Mouse (Mus musculus): Measurements from ENCODE around the gene Thap7. TPM values are rescaled to one million over a fixed set of nuclear protein-coding genes. Genes with fewer than 3 reads are reported as not detected.
"Not testable (repeated sequence)": the region's sequence is repeated elsewhere in the genome, so short reads cannot be mapped to it uniquely, and the experiment has no call there.

Thap7 gene
- total RNA-seq, 2 experiments from 2014 or later, result 17.5 to 20.9 TPM

DNA sequence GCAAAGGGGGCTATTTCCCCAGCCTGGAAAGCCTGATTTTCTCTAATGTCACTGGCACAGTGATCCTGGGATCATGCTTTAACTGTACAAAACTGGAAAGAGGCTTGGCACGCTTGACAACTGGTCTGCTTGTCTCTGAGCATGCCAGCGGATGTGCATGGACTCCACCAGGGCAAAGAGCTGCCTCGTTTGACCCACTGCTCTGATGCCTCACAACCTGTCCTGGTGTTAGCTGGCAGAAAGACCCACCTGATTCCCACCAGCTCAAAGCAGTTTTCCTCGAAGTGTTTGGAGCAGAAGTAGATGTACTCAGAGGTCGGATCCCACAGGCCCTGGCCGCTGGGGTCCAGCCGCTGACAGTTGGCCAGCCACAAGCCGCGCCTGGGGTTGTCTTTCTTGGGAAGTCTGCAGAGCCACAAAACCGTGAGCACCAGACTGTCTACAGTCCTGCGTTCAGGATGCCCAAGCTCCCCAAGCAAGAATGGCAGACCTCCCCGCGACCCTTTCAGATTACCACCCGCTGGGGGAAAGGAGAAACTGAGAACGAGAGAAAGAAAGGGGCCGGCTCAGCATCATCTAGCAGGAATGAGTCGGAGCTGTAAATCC, 852 bp downstream of the Thap7 start:
- DNase-seq, result peak; percentile 34

DNA sequence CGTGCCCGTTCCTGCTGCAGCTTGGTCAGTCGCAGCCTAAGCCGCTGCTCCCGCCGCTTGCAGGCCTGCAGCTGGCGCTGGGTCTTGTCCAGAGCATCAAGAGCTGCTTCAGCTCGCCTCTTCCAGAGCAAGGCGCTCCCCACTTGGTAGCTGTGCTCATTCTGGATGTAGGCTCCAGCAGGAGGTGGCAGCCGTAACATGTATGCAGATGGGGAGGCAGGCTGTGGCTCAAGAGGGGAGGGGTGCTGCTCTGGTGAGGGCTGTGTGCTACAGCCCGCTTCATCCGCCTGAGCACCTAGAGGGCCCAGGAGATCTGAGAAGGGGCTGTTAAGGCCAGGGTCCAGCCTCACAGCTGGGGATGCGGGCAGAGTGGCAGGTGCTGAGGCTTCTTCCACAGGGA, 2.7 kb downstream of the Thap7 start:
- no peak for DNase-seq

DNA sequence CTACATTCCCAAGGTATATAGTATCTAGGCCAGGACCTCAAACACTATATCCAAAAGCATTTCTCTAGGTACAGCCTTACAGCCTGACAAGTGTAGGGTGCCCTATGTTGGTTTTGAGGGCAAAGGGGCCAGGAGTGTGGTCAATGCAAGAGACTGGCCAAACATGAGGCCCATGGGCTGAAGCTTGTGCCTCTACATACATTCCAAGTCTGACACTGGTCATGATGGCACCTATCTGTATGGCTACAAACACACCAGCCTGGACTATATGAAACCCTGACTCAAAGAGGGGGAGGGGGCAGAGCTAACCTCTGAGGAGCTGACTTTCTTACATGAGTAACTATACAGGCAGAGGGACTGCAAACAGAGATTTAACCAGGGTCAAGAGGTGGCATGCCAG, 3.3 kb downstream of the Thap7 start:
- DNase-seq, result no peak

DNA sequence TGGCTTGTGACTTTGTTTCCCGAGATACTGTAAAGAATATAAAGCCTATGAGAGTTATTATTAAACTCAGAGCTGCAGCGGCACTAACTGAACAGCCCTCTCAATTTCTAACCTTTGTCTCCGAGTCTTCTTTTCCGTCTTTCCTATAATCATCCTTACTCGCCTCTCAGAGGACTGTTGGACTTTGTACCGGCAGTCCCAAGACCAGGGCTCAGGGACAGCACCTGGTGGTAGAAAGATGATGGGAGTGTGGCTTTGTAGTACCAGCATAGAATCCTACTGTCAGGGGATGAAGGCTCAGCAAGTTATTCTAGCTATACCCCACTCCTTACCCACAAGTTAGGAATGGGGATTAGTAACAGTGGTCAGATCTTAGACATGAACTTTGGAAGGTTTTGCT, 4.7 kb downstream of the Thap7 start:
- DNase-seq, result no peak

DNA sequence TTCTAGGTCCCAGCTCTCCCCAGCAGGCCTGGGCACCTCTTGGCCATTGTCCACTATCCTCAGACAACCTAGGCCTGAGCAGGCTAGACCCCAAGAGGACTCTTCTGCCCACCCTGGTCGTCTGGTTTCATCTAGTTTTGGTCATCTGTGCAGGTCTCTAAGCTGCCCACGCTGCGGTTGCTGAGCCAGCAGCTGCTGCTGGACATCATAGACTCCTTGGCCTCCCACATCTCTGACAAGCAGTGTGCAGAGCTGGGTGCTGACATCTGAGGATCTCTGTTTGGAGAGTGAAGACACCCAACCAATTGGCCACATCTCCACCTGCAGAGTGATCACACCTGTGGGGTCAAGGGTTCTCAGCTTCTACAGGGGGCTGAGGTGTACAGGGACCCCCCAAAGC, 5.4 kb downstream of the Thap7 start:
- no peak for DNase-seq

DNA sequence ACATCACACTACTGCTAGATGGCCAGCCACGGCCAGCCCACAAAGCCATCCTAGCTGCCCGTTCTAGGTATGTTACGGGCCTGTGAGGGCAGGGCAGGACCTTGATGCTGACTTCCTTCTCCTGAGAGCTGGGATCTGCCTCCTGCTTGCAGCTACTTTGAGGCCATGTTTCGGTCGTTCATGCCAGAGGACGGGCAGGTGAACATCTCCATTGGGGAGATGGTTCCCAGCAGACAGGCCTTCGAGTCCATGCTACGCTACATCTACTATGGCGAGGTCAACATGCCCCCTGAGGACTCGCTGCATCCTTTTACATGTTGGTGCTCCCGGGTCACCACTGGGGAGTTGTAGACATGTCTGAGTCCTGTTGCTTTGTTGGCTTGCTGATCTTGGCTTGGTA, 6.8 kb downstream of the Thap7 start:
- DNase-seq, result no peak

DNA sequence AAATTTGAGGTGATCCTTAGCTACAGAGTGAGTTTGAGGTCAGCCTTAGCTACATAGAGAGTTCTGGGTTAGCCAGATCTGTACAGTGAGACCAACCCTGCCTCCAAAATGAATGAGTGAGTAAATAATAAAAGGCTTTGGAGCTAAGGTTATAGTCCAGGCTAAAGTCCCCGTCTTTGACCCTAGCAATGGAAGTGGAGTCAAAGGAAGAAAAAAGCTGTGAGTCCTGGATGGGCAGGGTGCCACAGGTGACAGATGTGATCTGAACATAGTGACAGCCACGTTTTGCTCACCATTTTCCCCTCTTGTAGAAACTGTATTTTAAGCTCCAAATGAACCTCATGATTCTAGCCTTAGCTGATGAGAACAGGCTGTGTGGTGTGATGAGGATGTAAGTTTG, 12.0 kb downstream of the Thap7 start:
- DNase-seq, result no peak

DNA sequence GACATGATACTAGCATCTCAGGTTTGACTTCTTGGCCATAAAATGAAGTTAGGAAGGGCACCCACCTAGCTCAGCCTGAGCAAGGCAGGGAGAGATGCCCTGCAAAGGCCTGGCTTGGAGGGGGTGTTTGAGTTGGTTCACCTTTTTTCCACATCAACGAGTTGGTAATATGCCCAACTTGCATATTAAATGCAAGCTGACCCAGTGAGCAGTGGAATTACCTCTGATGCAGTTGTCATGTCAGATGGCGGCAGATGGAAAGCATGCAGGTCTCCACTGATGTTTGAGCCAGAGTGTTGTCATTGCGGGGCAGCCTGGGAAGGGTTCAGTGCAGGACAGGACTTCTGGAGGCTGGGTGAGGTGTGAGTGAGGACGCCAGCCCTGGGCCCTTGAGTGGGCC, 19.5 kb downstream of the Thap7 start:
- DNase-seq, result no peak

DNA sequence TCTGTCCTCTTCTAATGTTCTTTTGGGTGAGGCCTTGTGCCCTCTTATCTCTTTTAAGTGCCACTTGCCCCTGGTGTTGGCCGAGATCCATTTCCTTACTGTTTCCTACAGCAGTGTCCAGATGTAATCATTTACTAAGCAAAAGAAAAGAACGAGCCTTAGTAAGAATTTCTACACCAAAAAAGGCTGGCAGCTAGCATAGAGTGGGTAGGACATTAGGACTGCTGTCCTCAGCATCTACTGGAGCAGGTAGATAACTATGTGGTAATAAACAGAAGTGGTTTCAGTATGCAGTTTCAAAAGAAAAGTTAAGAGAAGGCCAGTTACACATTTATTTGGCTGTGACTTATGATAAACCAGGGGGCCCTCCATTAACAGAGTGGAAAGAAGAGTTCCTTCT, 20.2 kb downstream of the Thap7 start:
- DNase-seq, result no peak

DNA sequence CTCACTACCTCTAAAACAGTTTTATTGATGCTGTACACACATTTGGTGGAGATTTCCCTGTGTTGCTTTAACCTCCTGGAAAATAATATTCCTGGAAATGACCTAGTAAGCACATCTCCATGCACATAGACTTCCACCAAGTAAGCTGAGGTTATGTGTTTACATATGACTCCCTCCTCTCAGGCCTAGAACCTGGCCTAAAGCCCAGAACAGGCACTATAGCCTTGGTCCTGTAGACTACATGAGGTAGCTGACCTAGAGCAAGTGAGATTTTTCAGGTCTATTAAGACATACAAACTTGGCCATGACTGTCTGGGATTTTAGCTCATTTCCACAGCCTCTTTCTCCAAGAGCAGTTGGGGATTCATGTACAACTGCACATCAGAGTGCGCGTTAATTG, 20.8 kb downstream of the Thap7 start:
- DNase-seq, result no peak

DNA sequence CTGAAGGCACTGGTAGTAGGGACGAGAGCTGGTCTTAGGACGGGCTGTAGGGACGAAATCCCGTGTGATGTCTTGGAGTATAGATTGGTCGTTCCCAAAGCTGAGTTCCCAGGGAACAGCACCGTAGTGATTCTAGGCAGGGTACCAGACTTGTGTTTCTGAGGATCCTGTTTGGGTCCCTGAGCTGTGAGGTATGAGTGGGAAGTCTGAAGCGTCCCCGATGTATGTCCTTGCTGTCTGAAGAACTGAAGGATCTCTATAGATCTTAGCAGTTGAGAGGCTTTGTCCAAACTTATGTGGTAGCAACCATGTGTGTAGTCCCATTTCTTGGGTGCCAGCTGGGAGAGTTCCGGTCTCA, 21.7 kb downstream of the Thap7 start:
- DNase-seq, result no peak

DNA sequence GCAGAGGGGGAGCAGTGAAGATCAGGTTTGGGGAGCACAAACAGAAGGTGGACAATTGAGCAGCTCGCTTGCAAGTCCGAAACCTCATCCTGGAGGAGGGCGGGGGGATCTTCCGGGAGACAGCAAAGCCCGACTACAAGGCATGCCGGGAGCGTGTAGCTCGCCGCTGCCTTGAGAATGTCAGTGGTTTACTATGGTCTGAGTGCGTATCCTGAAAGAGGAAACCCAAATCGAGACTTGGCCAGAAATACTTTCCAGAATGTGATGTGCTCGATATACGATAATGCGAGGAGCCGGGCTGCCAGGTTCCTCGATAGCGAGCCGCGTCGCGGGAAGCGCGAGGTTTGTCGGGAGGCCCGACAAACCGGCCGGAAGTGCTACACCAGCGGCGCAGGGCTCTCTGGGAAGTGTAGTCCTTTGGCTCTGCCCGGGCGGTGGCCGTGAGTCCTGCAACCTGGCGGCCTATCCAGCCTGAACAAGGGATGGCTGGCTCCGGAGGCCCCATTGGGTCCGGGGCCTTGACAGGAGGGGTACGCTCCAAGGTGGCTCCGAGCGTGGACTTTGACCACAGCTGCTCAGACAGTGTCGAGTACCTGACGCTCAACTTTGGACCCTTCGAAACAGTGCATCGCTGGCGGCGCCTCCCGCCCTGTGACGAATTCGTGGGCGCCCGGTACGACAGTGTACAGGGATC, 22.2 kb downstream of the Thap7 start, which contains the start of gene Lztr1:
TSS of gene Lztr1 (plus strand) at position 143 of the 694 bp plus-strand sequence.
- peak; percentile 89 for DNase-seq

DNA sequence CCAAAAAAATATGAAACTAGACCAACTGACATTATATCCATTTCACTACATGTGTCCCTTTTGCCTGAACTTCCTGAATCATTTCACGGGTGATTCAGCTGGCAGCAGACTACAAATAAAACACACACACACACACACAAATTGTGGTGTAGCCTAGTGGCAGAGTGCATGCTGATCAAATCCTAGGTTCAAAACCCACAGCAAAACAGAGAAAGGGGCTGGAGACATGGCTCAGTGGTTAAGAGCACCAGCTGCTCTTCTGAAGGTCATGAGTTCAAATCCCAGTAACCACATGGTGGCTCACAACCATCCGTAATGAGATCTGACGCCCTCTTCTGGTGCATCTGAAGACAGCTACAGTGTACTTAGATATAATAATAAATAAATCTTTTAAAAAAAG, 22.9 kb downstream of the Thap7 start:
- DNase-seq, result not testable (repeated sequence)

DNA sequence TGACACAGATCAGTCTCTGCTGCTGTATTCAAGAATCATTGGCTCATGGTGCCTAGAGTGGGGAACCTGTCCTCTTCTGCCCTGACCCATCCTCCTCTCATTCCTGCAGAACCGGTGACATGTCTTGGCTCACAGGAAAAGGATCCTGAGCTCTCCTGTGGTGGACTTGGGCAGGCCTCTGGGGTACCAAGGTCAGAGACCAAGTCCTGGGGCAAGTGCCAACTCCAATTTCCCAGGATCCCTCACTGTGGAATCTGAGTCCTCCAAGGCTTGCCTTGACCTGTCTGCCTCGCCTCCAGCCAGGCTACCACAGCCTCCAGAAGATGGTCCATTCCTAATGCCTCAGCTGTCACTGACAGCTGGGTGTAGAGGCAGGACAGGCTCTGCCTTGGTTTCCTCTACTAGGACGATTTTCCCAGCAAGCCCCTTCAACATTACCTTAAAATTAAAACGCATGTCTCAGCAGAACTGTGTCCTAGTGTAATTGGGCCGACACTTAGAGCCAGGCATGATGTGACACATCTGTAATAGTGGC, 23.9 kb downstream of the Thap7 start:
- no peak for DNase-seq

DNA sequence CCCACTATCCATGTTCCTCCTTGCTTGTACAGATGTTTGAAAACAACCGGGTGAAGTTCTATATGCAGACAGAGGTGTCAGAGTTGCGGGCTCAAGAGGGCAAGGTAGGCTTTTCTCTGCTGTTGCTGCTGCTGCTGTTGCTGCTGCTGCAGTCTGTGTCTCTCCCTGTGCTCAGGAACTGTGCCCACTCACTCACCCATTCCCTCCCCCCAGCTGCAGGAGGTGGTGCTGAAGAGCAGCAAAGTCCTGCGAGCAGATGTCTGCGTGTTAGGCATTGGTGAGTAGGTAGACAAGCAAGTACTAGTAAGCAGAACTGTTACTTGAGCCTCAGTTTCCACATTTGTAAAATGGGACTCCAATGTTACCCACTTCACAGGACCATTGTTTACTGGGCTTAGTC, 28.3 kb downstream of the Thap7 start:
- no peak for DNase-seq

DNA sequence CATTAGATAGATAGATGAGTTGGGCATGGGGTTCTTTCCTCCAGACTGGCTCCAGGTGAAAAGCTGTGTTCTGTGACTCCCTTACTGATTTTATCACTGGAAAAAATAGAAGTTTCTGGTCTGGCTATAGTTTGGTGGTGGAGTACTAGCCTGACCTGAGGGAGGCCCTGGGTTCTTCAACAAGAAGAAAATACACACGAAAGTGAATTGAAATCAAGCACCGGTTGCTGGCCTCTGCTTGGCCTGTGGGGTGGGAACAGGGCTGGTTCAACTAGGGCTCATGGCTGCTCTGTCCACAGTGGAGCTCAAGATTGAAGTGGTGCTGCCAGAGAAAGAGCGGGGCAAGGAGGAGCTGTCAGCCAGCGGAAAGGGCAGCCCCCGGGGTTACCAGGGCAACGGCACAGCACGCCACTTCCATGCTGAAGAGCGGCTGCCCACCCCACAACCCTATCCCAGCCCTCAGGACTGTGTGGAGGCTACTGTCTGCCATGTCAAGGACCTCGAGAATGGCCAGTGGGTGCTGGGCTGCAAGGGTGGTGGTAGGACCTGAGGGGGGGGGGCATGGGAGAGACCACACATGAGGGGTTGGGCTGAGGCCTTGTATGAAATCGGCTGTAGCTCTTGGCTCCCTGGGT, 31.6 kb downstream of the Thap7 start:
- no peak for DNase-seq

DNA sequence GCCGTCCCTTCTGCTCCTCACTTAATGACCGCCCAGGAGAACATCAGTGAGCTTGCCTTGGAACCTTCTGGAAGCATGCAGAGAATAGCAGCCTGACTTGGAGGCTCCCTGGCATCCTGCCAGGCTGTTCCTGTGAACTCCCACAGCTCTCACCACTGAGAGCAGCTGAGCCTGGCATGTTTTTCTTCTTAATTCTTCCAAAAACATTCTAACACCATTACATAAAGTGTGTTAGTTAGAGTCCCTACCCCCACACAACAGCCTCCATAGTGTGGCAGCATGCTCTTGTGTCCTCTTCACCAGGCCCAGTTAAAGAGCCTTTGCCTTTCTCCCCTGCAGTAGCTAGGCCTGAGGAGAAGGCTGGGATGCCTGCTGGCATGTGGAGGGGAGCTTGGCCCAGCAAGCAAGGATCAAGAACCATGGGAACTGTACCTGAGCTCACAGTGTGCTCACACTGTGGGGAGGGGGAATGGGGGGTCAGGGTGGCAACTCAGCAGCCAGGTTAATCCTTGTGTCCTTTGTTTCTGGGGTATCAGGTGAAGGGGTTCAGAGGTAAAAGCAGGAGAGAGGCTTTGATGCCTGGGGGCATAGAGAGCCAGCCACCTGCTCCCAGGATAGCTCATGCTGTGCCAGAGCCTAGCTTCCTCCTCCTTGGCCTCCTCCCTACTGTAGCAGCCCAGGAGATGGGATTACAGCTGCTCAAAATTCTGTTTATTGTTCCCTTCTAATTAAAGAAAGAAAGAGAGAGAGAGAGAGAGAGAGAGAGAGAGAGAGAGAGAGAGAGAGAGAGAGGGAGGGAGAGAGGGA, 34.2 kb downstream of the Thap7 start:
- peak; percentile 78 for DNase-seq

DNA sequence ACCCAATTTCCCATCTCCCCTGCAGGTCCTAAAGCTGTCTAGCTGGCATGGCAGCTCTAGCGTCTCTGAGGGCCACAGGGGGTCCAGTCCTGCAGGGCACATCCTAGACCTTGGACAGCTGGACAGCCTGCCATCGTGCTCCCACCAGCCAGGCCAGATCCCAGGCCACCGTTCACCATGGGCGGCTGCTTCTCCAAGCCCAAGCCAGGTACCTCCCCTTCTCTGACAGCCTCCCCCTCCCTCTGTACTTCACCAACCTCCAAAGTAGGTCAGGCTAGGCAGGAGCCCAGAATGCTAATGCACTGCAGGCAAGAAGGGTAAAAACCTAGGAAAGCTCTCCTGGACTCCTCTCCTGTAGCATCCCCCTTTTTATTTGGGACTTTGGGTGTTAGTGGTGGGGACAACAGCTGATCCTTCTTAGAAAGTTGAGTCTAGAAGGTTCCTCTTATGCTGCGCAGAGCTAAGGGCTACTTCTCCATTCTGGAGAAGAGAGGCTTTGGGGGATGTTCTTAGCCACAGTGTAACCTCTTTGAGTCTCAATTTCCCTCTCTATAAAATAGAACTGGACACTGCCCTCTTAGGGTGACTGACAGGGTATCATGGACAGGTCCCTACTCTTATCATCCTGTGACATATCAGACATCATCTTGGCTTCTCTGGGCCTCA, 38.9 kb downstream of the Thap7 start:
- no peak for DNase-seq

DNA sequence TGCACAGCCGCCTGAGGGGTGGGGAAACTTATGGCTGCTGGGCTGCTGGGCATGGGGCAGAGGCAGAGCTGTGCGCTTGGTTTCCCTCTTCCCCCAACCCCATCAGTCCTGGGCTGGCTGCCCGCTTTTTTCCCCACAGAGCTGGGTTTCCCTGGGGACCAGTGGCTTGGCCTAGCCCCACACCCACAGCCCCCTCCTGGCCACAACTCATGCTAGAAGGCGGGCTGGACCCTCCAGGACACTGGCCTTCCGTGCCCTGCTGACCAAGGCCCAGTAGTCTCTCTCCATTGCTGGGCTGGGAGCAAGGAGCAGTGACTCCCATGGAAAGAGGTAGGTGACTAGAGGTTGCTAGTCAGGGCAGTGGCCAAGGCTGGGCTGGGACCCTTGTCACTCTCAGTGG, 39.8 kb downstream of the Thap7 start:
- no peak for DNase-seq

DNA sequence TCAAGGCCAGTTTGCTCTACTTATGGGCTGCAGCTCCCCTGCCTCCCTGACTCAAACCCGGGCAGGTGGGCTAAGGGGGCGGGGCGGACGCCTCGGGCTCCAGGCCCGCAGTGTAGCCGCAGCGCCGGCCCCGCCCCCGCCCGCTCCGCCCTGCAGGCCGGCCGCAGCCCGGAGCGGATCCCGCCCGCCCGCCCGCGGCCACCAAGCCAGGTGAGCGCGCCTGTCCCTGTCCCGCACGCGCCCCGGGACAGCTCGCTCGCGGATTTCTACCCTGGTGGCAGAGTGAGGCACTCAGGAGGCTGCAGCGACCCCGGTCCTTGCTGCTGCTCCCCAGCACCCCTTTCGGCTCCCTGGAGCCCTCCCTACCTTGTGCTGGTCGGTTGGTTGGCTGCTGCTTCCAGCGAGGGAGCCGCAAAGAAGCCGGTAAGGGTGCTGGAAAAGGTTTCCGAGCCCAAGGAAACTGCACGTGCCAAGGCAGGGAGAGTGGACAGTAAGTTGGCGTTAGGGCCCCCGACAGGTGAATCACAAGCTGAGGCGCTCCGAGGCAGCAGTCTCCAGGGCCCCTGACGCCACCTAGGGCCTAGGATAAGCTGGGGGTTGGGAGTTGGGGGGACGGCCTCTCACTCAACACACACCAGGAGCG, 41.3 kb downstream of the Thap7 start, which contains the start of gene Aifm3:
TSS of gene Aifm3 (plus strand) at position 143 of the 643 bp plus-strand sequence.
- no peak for DNase-seq

Data from heart, postnatal 4 days (tissue).